Mouse (Mus musculus): ENCODE results near the gene Tssk4.
A peak's percentile ranks its signal among the peaks of the same experiment; 100 is the strongest.

The Tssk4 gene

DNA sequence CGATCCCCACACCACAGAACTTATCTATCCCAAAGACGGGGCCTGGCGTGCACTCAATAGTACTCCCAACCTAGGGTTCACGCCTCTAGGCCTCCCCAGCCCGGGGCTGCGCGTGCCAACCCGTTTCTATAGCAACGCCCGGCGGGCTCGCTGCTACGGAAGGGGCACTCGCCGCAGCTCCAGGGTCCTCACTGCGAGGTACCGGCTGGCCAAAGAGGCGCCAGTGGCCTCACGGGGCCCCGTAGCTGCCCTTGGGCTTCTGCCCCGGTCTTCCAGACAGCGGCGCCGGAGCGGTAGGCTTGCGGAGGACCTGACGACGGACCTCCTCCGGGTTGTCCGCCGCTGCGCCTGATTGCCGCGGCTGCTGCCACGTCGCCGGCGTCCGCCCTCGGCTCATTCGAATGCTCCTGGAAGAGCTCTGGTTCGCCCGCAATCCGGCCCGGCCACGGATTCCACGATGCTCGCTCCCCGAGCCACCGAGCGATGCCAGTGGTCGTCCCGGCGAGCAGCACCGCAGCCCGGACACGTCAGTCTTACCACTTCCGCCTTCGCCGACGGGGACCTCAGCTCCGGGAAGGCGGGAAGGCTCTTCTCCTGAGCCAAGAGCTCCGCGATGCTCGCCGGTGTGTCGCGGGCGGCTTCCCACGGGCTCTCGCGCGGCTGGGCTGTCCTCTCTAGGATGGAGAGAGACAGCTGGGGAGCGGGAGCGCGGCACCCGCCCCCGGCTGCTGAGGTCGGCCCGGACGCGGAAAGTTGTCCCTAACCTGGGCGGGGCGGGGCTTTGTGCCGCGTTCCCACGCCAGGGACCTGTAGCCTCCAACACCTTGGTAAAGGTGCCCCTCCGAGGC is 6.7 kb upstream of the Tssk4 start, which contains the start of gene Tm9sf1:
Gene Tm9sf1 (minus strand): TSS at position 747 of the 848 bp plus-strand sequence.
- peak; percentile 80 to 82 for DNase-seq (ENCODE audit: low spot score in 2 of 2)

DNA sequence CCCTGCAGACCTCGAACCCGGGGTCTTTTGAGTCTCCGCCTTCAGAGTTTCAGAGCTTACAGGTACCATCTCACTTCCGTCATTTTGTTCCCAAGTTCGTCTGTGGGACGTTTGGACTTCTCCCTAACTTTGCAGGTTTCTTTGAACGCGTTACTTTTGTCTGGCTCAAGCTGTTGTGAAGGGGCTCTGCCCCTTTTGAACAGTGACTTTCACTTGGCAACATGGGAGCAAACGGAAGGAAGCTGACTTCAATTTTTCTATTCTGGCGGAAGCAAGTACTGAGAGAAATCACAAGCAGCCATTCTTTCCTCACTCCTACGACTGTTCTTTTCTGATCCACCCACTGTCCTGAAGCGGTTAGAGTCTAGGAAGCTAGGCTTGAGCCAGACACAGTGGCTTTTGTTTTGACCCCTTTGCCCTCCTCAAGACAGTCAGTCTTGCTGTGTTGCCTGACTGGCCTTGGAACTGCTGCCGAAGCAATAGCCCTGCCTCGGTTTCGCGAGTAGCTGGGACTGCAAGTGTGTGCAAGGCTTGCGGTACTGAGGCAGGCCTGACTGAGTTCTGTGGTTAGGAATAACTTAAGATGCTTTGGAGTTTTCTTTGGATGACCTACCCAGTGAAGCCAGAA is 5.6 kb upstream of the Tssk4 start:
- no peak for DNase-seq (ENCODE audit: low spot score in 2 of 2)

- no peak for DNase-seq (ENCODE audit: low spot score in 2 of 2)
Observed at GRCm38 (mm10) chr14:55651528-55651927, 1.5 kb downstream of the Tssk4 start.

DNA sequence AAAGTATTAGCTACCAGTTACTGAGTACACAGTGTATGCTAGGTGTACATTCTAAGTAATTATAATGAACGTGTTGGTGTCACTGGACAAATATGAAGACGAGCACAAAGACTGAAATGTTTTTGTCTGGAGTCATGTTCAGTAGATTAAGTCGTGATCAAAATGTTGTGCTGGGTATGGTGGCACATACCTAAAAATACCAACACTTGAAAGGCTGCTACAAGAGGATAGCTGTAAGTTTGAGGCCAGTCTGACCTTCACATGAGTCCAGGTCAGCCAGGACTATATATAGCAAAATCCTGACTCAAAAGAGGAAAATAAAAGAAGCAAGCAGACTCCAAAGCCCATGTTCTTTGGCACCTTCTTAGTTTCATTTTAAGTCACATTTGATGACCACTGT is 7.0 kb downstream of the Tssk4 start:
- no peak for DNase-seq (ENCODE audit: low spot score in 2 of 2)

DNA sequence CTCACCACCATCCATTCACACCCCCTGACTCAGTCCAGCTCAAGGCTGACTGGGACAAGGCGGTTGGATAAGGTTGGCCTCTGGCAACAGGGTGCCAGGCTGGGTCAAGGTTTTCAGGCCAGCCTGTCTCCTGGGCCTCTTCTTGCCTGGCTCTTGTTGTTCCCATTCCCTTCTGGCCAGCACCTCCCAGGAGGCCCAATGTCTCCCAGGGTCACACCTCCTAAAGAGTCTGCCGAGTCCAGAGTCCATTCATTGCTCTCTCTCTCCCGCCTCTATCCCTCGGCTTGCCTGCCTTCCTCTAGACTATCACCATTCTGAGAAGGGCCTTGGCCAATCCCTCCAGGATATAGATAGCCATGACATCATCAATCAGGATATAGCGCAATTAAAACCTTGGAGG is 8.0 kb downstream of the Tssk4 start:
- no peak for DNase-seq (ENCODE audit: low spot score in 2 of 2)

GRCm38 (mm10) chr14:55659960-55660573 is 10.1 kb downstream of the Tssk4 start, which contains the start of gene Mdp1:
Gene Mdp1 (minus strand): TSS chr14:55660508.
- peak; percentile 64 to 76 for DNase-seq (ENCODE audit: low spot score in 2 of 2)

DNA sequence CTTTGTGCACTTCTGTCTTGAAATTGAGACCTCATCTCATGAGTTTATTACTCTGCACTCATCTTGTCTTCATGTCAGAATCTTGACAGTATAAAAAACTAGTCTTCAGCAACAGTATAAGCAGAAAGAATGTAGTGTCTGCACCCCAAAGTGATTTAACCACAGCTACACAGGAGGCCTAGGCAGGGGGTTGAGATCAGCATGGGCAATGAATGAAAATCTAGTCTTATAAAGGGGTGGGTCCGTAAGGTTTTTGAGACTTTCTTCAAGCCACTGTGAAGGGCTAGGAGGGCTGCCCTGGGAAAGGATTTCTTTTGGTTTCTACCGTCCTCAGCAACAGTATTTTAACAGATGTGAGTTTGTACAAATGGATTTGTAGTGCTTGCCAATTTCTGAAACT is 10.7 kb downstream of the Tssk4 start:
- DNase-seq (ENCODE audit: low spot score in 2 of 2), result no peak

DNA sequence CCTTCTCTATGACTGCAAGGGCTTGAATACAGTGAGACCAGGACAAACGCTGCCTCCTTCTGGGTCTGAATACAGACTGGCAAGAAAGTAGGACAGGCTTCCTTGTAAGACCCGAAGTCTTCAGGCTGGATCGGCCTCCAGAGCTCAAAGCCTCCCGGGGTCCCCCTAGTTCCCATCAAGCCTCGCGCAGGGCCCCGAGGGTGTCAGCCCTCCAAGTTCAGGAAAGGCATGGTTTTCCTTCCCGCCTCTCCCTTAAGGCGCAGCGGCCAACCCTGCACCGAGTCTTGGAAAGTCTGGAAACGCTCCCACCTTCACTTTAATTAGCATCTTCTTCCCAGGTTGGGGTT is 21.5 kb downstream of the Tssk4 start:
- no peak for DNase-seq (ENCODE audit: low spot score in 2 of 2)

DNA sequence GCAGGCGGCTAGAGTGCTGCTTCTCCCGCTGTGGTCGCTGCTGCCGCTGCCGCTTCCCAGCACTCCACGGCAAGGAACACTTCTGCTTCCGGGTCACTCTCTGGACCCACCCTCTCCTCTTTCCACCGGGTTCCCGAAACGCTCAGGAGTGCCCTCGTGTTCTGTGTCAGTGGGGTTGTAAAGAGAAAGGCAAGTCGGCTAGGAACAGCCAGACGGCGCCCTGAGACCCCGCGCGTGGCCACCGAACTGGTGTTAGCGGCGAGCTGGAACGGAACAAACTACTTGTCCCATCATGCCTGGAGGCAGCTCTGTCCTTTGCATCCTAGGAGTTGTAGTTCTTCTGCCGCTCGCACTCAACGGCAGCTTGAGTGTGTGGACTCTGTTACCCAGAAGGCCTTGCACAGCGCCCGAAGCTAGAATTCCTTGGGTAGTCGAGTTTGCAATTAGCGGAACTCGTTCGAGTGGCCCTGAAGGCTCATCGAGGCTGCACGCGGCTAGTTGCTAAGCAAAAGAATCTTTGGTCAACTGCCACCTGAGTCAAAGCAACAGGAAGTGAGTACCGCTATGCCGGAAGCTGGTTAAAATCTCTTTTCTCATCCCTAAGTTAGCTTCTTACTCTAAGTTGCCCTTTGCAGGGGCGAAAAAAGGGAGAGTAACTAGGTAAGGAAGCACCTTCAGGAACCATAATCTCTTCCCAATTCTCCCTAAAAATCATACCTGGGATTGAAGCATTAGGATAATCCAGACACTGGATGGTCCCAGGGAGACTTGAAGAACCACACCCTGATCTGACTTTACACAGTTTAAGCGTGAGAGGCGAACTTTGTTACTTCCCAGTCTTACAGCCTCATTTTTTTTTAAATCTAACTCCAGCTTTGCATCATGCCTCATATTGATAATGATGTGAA is 22.1 kb downstream of the Tssk4 start, which contains the start of the genes Gmpr2 and Nedd8:
Gene Gmpr2 (plus strand): TSS at position 109 of the 908 bp plus-strand sequence.
Gene Nedd8 (minus strand): TSS at position 292 of the 908 bp plus-strand sequence.
- peak; percentile 87 to 93 for DNase-seq (ENCODE audit: low spot score in 2 of 2)

- DNase-seq (ENCODE audit: low spot score in 2 of 2), result no peak
Observed at GRCm38 (mm10) chr14:55672741-55673060, 22.7 kb downstream of the Tssk4 start.

GRCm38 (mm10) chr14:55677615-55678014 is 27.6 kb downstream of the Tssk4 start:
- no peak for DNase-seq (ENCODE audit: low spot score in 2 of 2)

GRCm38 (mm10) chr14:55681160-55682117 is 31.5 kb downstream of the Tssk4 start, which contains the start of gene Tinf2:
Gene Tinf2 (minus strand): TSS chr14:55681820.
- DNase-seq (ENCODE audit: low spot score in 2 of 2), result peak; percentile 96

DNA sequence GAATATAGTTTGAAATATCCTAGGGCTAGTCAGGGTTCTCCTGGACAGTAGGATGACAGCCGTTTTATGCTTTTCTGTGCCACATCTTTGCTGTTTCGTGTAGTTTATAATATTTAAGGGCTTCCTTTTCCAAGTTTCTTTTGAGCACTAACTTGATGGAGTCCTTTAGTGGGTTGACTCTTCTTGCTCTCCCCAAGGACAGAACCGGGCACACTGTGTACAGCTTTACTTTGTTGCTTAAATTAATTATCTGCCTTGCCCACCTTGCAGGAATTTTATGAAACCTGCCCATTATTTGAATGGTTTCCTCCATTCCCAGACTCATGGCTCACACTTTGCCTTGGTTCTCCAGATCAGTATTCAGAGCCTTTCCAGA is 32.1 kb downstream of the Tssk4 start:
- DNase-seq (ENCODE audit: low spot score in 2 of 2), result no peak

GRCm38 (mm10) chr14:55689433-55689832 is 39.4 kb downstream of the Tssk4 start:
- no peak for DNase-seq (ENCODE audit: low spot score in 2 of 2)

DNA sequence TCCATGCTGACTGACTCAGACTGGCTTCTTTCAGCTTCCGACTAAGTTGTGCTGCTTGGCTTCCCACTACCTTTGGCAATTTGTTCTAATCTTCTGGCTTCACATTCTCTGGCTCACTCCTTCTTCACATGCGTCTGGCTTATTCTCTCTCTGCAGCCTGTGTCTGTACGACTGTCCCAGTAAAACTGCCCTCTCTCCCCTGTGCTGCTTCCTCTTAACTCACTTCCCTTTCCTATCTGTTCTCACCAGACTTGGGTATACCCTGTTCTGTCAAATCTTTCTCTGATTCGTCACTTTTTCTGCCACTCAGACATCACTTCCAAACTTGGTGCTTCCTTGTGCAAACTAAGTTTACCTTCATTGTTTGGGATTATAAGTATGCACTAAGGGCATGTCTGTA is 47.2 kb downstream of the Tssk4 start:
- no peak for DNase-seq (ENCODE audit: low spot score in 2 of 2)

DNA sequence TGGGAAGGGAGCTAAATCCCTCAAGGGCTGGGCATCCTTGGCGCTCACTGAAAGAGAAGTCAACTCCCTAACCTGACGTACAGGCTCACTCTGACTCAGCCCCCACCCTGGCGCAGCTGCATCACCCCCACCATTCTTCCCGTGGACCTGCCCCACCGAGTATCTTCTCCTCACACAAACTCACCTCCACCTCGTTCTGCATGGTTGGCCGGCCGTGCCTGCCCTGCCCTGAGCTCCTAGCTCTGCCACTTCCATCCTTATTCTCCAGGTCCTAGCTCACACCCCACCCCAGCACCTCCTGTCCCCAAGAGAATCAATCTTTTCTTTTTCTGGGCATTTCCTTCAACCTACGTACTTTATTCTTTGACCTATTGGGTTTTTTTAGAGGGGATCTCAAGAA is 51.1 kb downstream of the Tssk4 start:
- DNase-seq (ENCODE audit: low spot score in 2 of 2), result no peak

Measured in natural killer cell, adult 2 months (primary cell).